Mouse (Mus musculus) spleen, adult 18-20 months (tissue): ENCODE measurements around the gene Qtrt1.

ENCODE experiments used
- DNase-seq, 2 experiments: peaks; one replicate each; pipeline ENCODE4 v3.0.0; 2022; ENCODE audit warnings: mixed read lengths in 2 of 2

Qtrt1 gene

GRCm38 (mm10) chr9:21424631-21425555 lies 13.3 kb downstream of the Qtrt1 start, which contains the start of gene Dnm2:
TSS of gene Dnm2 (plus strand) at chr9:21424908.
- peak; percentile 94 to 97 for DNase-seq

GRCm38 (mm10) chr9:21425556-21425945 lies 13.9 kb downstream of the Qtrt1 start:
- DNase-seq = no peak

GRCm38 (mm10) chr9:21426013-21426412 lies 14.4 kb downstream of the Qtrt1 start:
- no peak for DNase-seq

GRCm38 (mm10) chr9:21426525-21426924 lies 14.9 kb downstream of the Qtrt1 start:
- no peak for DNase-seq

GRCm38 (mm10) chr9:21427773-21428172 lies 16.1 kb downstream of the Qtrt1 start:
- DNase-seq = no peak

GRCm38 (mm10) chr9:21428178-21428577 lies 16.5 kb downstream of the Qtrt1 start:
- no peak for DNase-seq

GRCm38 (mm10) chr9:21430724-21431123 lies 19.1 kb downstream of the Qtrt1 start:
- DNase-seq = no peak

- no peak for DNase-seq
Observed at GRCm38 (mm10) chr9:21432066-21432465, 20.4 kb downstream of the Qtrt1 start.

GRCm38 (mm10) chr9:21433766-21434165 lies 22.1 kb downstream of the Qtrt1 start:
- DNase-seq = no peak

- DNase-seq = no peak
Observed at GRCm38 (mm10) chr9:21434410-21434809, 22.8 kb downstream of the Qtrt1 start.

GRCm38 (mm10) chr9:21435777-21436635 lies 24.4 kb downstream of the Qtrt1 start:
- peak; percentile 41 to 67 for DNase-seq

- DNase-seq = no peak
Observed at GRCm38 (mm10) chr9:21437577-21437976, 25.9 kb downstream of the Qtrt1 start.

- no peak for DNase-seq
Observed at GRCm38 (mm10) chr9:21438219-21438618, 26.6 kb downstream of the Qtrt1 start.

- no peak for DNase-seq
Observed at GRCm38 (mm10) chr9:21439456-21439855, 27.8 kb downstream of the Qtrt1 start.

GRCm38 (mm10) chr9:21439914-21440313 lies 28.3 kb downstream of the Qtrt1 start:
- no peak for DNase-seq

GRCm38 (mm10) chr9:21440387-21440786 lies 28.8 kb downstream of the Qtrt1 start:
- no peak for DNase-seq

- DNase-seq = no peak
Observed at GRCm38 (mm10) chr9:21443853-21444252, 32.2 kb downstream of the Qtrt1 start.

GRCm38 (mm10) chr9:21444574-21444973 lies 32.9 kb downstream of the Qtrt1 start:
- no peak for DNase-seq

GRCm38 (mm10) chr9:21445081-21445744 lies 33.6 kb downstream of the Qtrt1 start:
- DNase-seq = no peak

GRCm38 (mm10) chr9:21447778-21448177 lies 36.1 kb downstream of the Qtrt1 start:
- no peak for DNase-seq

GRCm38 (mm10) chr9:21449710-21450109 lies 38.1 kb downstream of the Qtrt1 start:
- DNase-seq = no peak

GRCm38 (mm10) chr9:21450270-21450669 lies 38.6 kb downstream of the Qtrt1 start:
- no peak for DNase-seq

GRCm38 (mm10) chr9:21451391-21451790 lies 39.8 kb downstream of the Qtrt1 start:
- DNase-seq = no peak
